Mouse (Mus musculus): ENCODE results near the gene Scd1.
A peak's percentile ranks its signal among the peaks of the same experiment; 100 is the strongest.
"Not testable (repeated sequence)": the region's sequence is repeated elsewhere in the genome, so short reads cannot be mapped to it uniquely, and the experiment has no call there.

The Scd1 gene

DNA sequence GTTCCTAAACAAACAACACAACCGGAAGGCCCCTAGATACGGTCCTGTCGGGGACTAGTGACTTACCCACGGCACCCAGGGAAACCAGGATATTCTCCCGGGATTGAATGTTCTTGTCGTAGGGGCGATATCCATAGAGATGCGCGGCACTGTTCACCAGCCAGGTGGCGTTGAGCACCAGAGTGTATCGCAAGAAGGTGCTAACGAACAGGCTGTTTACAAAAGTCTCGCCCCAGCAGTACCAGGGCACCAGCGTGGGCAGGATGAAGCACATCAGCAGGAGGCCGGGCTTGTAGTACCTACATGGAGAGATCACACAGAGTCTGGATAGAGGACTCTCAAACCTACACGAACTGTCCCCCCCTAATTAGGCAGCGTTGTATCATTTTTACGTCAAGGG, 7.6 kb downstream of the Scd1 start:
- no peak for DNase-seq (ENCODE audit: low read depth, low spot score)

DNA sequence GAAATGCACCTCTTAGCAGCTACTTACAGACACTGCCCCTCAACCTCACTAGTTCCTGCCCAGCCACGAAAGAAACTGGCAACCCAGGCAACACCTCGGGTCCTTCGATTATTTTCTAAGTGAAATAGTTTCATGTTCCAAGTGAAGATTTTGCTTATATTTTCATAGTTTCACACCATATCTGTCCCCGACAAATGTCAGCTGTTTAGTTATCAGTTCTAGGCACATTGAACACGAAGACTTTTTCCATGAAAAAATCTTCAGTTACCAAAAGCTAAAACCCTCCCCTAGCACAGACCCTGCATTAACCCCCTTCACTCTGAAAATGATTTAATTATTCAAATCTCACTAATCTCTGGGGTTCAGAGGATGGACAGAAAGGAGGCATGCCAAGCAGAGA, 10.9 kb downstream of the Scd1 start:
- no peak for DNase-seq (ENCODE audit: low read depth, low spot score)

DNA sequence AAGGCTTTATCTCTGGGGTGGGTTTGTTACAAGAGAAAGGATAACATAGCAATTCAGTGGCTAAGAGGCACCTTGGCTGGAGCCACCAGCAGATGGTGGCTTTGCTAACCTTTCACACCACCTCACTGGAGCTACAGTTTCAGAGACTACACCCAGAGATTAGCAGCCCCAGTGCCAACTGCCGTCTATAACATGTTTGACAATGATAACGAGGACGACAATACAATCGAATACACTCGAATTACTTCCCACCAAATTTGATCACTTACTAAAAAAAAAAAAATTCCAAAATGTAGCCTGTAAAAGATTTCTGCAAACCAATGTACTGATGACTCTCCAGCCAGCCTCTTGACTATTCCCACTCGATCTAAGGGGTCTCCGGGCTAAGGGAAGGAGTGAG, 12.7 kb downstream of the Scd1 start:
- no peak for DNase-seq (ENCODE audit: low read depth, low spot score)

DNA sequence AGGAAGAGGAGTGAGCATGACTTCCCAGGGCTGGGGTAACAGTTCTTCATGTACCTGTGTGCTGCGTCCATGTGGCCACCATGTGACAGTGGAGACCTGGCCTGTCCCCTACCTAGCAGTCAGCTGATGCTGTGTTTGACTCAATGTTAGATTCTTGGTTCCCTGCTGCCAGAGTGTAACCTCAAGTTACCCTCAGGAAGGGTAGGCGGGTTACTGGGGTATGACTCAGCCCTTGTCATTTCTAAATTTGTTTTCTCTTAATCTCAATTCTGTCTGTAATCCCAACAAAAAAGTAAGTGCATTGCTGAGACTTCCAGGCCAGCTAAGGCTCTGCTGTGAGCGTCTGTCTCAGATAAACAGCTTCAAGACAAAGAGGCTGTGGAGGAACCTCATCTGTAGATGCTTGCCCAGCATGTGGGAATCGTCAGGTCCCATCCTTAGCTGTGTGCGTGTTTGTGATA, 13.7 kb downstream of the Scd1 start:
- peak; percentile 67 for DNase-seq (ENCODE audit: low read depth, low spot score)

DNA sequence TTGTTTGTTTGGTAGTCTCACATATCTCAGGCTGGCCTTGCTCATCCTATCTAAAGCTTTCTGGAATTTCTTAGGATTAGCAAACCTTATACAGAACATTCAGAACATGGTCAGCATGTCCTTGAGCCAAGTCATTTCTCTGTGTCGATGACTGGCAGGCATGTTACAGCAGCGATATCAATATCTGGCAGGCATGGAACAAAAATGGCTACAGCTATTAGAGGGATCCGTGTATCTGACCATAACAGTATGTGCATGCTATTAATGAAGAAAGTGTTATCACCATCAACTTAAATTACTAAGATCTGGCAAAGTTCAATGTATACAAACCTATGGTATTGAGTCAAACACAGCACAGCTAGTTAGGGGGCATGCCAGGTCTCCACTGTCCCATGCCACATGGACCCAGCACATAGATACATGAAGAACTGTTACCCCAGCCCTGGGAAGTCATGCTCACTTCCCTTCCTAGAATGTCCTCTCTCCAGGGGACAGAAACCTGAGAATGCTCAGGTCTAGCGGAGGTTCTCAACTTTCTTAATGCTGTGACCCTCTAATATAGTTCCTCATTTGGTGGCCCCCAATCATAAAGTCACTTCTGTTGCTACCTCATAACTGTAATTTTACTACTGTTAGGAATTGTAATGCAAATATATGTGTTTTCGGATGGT, 15.2 kb downstream of the Scd1 start:
- DNase-seq (ENCODE audit: low read depth, low spot score): no peak

DNA sequence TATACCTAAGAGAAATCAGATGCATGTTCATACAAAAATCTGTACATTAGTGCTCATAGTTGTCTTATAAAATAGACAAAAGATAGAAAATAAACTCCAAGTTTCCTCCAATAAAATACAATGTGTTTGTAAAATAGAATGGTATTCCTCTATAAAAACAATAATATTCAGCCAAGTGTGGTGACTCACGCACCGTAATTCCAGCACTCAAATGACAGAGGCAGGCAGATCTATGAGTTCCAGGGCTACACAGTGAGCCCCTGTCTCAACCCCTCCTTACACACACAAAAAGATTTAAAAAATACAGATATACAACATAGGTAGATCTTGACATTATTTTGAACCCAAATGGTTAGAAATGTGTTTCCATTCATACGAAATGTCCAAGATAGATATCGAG, 15.8 kb downstream of the Scd1 start:
- DNase-seq (ENCODE audit: low read depth, low spot score): peak; percentile 57

DNA sequence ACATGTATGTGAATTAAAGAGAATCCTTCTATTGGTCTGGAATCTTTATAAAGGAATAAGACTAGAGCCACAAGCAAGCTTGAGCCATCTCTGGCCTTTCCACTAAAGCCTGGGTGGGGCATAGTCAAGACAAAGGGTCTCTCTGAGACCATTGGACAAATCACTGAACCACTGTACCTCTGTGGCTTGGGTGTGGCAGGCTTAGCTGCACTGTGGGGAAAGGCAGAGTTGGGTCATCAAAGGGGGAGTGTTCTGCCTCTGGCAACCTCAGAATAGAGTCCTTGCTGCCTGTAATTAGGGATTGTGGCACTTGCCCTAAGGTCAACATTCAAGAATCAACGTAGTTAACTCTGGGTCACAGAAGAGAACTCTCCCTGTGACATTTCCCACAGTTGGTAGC, 18.2 kb downstream of the Scd1 start:
- DNase-seq (ENCODE audit: low read depth, low spot score): peak; percentile 20

DNA sequence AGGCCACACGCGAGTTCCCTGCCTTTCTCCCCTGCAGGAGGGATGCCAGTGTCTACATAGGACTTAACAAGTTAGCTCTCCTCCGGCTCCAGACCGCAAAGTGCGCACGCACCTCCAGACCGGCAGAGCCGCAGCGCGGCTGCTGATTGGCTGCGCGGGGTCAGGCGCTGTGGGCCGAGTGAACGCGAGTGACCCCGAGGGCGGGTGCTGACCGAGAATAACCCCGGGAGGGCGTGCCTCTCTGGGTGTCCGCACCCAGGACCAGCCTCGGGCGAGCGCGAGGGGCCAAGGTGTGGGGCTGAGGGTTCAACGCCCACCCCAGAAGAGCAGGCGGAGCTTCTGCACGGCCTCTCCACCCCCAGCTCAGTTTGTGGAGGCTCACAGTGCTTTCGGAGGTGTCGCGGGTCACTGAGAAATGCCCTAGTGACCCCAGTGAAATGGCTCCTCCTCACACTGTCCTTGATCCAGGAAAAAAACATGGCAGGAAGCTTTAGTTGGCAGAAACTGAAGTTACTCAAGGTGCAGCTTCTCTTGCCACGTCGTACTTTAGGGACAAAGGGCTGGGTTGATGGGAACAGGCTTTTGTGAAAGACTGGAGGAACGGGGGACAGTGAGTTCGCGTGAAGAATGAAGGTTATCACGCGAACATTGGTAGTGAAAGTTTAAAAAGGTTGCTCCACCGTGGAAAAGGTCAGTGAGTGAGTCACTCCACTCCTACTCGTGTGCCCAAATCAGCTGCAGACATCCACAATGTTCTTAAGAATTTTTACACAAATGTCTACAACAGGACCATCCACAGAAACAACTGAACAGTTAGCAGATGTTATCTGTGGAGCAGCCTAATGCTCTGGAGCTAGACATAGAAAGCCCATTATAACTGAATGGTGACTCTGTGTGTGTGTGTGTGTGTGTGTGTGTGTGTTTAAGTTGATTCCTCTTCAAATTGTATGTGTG, 18.9 kb downstream of the Scd1 start:
- peak; percentile 43 for DNase-seq (ENCODE audit: low read depth, low spot score)

DNA sequence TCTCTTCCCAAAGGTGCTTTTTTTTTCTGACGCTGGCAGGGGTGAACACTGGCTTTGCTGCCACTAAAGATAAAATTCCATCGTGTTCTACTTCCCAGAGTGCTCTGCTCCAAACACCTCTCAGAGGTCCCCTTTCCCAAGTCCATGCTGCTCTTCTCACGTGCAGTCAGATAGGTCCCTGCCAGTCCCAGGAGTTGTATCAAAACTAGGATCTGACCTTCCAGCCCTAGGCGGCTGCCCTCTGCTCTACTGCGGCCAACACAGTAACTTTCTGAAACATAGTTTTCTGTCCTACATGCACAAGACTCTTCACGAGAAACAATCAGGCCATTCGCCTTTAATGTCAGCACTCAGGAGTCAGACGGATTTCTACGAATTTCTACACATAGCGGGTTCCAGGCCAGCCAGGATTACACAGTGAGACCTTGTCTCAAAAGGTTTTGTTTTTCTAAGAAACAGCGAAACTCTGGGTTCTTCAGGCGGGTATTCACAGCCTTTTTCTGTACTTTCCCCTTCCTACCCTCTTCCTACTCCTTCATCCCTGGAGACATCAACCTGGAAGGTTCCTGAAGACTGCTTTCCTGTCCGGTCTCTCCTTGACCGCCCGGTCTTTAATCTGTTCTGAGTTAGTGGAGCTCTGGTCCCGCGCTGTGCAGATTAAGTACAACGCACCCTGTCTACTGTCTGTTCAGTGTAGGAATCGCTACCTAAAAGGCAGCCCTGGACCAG, 19.8 kb downstream of the Scd1 start:
- DNase-seq (ENCODE audit: low read depth, low spot score): no peak

DNA sequence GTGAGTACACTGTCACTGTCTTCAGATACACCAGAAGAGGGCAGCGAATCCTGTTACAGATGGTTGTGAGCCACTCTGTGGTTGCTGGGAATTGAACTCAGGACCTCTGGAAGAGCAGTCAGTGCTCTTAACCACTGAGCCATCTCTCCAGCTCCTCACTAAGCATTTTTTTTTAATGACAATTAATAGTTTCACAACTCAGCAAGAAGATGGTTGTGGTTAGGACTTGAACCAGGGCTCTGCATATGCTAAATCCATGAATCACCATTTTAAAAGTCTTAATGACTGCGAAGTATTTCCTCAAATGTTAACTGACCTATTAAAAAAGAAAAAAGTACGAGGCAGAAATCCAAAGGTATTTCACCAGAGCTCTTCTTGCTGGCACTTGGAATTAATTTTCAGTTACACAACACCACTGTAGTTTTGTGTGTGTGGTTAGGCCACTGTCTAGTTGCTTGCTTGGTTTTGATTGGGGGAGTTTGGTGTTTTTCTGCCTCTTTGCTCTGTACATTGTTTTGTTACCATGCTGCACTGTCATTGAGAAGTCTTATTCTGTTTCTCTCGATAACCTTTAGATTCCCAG, 20.5 kb downstream of the Scd1 start:
- no peak for DNase-seq (ENCODE audit: low read depth, low spot score)

DNA sequence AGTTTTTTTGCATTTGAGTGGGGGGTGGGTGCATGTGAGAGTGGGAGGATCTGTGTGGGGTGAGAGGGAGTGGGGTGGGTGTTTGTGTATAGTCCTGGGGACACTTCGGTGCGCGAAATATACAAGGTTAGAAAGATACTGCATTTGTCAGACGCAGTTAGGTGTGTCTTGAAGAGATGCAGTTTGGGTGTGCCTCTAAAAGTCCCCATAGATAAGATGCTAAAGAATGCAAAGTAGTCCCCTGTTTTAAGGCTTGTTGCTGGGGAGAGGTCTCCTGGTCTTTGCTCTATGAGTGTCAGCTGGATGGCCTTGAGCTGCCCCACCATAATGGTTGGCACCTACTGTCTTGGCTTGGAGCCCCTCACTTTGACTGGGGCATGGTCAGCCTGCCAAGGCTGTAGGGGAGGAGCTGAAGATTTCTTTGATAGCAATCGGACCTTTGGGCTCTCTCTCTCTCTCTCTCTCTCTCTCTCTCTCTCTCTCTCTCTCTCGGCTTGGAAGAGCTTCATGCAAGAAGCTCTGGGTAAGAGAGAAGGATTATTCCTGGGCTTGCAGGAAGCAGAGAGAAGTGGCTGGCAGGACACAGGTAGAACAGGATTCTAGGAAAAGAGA, 21.7 kb downstream of the Scd1 start:
- no peak for DNase-seq (ENCODE audit: low read depth, low spot score)

DNA sequence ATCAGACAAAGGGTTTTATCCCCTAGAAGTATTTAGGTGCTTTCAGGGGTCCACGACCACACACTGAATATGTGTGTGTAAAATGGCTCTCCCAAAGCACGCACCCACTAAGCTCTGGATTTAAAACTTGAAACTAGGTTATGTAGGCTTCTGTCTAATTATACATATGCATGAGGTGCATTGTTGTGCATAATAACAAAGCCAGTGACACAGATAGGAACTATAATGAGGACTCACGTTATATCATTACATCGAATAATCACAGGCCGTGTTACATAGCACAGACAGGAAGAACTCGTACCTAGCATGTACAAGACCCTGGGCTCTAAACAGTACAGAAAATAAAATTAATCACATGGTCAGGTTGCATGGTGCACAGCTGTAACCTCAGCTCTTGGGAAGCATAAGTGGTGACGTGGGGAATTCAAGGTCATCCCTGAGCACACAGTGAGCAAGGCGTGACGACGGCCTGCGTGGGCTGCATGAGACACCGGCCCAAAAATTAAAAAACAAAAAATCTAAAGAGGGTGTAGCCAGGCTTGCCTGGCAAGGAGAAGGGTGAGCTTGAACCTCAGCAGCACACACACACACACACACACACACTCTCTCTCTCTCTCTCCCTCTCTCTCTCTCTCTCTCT, 24.9 kb downstream of the Scd1 start:
- no peak for DNase-seq (ENCODE audit: low read depth, low spot score)

DNA sequence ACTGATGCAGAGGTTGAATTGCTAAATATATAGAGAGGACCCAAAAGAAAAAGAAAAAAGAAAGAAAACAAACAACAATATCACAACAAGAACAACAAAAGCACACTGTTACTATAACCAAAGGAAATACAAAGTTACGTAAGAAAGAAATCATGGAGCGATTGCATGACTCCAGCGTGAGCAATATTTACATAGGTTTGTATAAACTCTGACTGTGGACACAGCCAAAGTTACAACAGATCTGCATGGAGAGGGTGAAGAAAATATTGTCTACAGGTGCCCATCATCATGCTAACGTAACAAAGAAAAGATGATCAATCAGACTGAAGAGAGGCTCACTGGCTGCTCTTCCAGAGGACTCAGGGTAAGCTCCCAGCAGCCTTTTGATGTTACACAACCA, 27.6 kb downstream of the Scd1 start:
- DNase-seq (ENCODE audit: low read depth, low spot score): no peak

DNA sequence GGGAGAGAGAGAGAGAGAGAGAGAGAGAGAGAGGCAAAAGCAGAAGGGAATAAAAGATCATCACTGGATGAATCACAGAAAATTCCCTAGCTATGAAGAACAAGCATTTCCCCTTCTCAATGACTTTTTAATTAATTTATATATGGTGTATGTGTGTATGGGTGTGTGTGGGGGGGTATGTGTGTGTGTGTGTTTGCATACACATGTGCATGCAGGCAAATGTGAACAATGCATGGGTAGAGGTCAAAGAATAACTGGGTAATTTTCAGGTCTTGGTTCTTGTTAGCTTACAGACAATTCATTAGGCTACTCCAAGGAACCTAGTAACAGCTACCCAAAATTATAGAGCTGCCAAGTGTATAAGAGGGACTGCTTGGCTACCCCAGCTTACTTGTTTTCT, 28.6 kb downstream of the Scd1 start:
- DNase-seq (ENCODE audit: low read depth, low spot score): no peak

DNA sequence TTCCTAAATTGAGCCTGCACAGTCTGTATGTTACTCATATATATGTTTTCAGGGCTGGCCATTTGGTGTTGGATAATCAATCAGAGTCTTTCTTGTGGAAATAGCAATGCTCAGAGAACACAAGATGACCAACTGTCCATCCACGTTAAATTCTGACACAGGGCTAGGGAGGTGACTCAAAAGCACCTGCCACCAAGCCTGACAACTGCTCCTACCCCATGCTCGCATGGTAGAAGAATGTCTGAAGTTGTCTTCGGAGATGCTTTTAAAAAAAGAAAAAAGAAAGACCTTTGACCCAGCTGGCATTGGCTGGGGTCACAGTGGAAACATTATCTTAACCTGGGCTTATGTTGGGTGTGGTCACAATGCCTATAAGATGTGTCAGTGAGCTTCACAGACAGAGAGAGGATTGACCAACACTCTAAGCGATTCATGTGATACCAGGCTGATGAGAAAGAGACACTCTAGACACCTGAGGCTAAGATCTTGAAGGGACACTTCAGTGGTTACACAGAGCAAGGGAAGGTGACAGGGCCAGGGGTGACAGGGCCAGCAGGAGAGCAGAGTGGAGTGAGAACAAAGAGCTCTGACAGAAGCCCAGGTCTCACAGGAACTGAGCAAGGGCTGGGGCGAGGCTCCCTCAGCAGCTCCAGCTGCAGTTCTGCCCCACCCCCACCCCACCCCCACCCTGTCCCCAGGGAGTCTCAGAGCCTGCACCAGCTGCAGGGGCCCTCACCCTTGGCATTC, 29.9 kb downstream of the Scd1 start:
- peak; percentile 16 for DNase-seq (ENCODE audit: low read depth, low spot score)

DNA sequence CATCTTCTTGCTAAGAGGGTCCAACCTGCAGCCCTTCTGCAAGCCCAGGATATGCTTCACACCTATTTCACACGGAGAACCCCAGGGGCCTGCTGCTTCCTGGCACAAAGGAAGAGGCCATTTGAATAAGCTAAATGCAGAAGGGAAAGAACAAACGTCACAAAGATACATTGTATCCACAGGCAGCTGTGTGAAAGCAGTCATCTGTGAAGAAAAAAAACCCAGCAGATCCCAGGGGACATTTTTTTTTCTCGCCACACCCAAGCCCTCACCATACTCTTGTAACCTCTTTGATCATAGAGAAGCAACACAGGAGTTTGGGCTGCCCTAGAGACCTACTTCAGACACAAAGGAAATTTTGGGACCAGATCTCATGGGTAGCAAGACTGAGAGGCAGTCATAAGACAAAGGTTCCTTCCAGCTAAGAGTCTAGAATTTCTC, 31.1 kb downstream of the Scd1 start:
- DNase-seq (ENCODE audit: low read depth, low spot score): peak; percentile 21

DNA sequence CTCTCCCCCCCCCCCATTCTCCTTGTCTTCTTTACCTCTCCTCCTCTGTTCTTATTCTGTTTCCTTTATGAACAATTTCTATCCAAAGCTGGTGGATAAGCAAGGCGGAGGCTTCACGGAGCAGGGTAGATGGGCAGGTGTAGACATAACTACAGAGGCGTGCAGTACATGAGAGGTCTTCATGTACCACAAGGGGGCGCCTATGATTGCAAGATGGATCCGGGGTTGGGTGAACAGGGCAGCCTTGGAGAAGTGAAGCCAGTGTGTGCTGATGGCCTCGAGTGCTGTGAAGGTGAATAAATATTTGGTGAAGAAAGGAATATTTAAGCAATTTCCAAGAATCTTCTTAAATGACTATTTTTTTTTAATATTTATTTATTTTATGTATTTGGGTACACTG, 34.7 kb downstream of the Scd1 start:
- peak; percentile 86 for DNase-seq (ENCODE audit: low read depth, low spot score)

DNA sequence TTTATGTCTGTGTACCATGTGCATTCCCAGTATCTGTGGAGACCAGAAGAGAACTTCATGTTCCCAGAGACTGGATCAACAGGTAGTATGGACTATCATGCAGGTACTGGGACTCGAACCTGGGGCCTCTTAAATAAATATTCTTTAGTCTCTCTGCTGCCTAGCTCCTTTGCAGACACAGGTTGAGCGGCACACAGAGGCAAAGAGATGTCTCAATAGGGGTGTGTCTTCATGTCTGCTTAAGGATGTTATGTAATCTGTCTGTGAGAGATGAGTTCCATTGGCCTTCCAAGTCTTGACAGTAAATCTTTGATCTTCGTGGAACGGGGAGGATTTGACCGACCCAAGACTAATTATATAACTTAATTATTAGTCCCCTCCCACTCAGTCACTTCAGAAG, 37.4 kb downstream of the Scd1 start:
- DNase-seq (ENCODE audit: low read depth, low spot score): no peak

DNA sequence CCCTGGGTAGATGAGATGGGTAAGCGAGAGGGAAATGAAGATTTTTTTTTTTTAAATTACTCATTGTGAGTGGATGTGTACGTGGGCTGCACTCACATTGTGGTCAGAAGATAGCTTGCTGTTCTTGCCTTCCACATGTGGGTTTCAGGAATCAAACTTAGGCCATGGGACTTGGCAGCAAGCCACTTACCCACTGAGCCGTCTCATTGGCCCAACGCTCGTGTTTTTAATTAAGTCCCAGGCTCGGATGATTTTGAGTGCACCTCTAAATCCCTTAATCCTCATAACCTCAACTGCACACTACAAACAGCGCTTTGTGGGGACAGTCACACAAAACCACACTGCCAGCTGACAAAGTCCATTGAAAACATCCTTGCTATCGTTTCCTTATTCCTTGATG, 38.3 kb downstream of the Scd1 start:
- no peak for DNase-seq (ENCODE audit: low read depth, low spot score)

DNA sequence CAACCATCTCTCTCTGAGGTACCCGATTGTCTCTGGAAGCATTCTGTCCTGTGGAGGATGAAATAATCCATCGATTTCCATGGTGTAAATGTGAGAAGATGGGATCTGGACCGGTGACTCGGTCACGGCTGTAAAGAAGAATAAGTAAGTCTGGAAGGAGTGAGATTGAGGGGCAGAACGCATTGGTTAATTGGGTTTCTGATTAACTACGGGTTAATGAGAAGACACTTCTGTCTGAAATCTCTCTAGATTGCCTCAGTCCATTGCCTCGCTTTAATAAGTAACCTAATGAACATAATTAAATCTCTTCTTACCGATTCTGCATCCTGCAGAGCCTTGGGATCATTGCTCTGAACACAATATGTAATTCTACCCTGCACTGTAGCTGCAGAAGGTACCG, 40.6 kb downstream of the Scd1 start:
- not testable (repeated sequence) for DNase-seq (ENCODE audit: low read depth, low spot score)
